Mouse (Mus musculus) heart, adult 11 months (tissue): ENCODE results near the gene Fbxl21.

ENCODE experiments used
- DNase-seq: peaks from one replicate; pipeline ENCODE4 v3.0.0; 2022

The Fbxl21 gene

GRCm38 (mm10) chr13:56582720-56583119 is 60.4 kb downstream of the Fbxl21 start:
- DNase-seq = no peak

GRCm38 (mm10) chr13:56586046-56586445 is 63.8 kb downstream of the Fbxl21 start:
- DNase-seq = no peak
